Mouse (Mus musculus): ENCODE measurements around the gene Gmfg. TPM values are rescaled to one million over a fixed set of nuclear protein-coding genes. Genes with fewer than 3 reads are reported as not detected.

Gmfg gene
- 18.6 and 20.7 TPM in 2 replicates for polyA plus RNA-seq (2012; rRNA removed)

DNA sequence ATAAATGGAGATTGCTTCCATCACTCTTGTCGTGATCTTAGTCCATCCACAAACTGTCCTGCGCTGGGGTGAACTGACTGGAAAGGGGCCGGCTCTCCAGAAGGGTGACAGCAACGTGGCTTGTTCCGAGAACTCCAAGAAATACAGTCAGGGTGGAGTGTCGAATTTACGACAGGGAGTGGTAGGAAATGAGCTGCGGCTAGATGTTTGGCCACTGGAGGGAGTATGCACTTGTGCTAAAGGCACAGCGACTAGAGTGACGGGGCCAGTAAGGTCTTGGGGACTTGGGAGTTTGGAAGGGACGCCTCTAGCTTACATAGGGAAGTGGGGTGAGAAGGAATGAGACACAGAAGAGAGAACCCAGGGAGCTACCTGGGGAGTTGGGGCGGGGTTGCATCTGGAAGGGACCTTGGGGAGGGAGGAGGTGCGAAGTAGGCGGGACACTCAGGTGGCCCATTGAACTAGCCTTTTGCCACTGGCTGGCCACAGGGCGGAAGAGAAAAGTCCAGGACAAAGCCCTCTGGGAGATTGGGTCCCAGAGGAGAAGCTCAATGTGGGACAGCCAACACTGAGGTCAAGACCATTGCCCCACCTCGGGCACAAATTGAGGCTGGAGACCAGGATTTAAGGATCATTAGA, at the start of gene Gmfg:
Gene Gmfg (plus strand): TSS at position 516 of the 639 bp plus-strand sequence.
- peak; percentile 45 for DNase-seq (ENCODE audit: low spot score)

DNA sequence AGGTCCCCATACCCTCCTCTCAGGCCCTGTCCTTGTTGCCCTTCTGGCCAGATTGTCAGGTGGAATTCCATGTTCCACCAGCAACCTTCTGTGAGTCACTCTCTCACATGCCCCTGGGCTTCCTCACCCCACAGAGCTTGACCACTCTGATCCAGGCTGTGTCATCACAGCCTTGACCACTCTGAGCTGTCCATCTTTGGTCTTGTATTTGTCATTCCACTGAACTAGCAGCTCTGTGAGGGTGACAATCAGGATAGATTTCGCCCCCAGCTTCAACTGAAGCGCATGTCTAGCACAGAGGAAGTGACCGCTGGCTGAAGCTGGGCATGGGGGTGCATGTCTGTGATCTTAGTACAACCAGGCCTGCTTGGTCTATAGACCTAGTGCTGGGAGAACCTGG, 46.9 kb upstream of the Gmfg start:
- no peak for DNase-seq (ENCODE audit: low spot score)

DNA sequence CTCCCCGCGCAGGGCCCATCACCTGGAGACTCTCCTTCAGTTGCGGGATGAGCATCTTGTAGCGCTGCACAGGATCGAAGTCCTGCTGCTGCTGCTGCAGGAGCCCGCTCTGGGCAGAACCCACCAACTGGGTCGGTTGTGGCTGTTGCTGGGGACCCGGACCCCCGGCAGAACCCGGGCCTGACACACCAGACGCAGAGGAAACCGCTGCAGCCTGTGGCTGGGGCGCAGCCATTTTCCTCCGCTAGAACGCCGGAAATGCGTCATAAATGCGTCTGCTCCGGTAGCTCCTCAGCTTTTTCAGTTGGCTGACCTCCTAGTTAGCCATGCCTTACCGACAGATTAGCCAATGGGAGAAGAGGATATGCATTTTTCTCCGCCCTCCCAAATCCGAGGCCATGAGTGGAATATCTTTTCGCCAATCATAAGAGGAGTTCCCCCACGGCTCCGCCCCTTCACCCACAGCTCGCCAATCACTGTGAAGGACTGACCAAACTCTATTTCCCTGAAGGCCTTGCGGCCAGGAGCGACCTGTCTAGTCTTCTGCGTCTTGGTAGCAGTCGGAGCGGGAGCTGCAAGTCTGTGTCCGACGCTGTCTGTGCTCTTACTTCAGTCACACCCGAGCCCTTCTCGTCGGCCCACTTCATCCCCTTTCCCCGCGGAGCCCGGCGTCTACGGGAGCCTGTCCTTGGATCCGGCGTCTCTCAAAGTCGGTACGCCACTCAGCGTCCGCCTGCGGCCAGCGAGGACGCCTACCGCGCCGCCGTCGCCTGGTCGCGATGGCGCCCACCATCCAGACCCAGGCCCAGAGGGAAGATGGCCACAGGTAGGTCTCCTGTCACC, 44.6 kb upstream of the Gmfg start, which contains the start of the genes Med29 and Paf1:
Gene Med29 (minus strand): TSS at position 280 of the 843 bp plus-strand sequence.
Gene Paf1 (plus strand): TSS at position 523 of the 843 bp plus-strand sequence.
- DNase-seq (ENCODE audit: low spot score) = peak; percentile 84

DNA sequence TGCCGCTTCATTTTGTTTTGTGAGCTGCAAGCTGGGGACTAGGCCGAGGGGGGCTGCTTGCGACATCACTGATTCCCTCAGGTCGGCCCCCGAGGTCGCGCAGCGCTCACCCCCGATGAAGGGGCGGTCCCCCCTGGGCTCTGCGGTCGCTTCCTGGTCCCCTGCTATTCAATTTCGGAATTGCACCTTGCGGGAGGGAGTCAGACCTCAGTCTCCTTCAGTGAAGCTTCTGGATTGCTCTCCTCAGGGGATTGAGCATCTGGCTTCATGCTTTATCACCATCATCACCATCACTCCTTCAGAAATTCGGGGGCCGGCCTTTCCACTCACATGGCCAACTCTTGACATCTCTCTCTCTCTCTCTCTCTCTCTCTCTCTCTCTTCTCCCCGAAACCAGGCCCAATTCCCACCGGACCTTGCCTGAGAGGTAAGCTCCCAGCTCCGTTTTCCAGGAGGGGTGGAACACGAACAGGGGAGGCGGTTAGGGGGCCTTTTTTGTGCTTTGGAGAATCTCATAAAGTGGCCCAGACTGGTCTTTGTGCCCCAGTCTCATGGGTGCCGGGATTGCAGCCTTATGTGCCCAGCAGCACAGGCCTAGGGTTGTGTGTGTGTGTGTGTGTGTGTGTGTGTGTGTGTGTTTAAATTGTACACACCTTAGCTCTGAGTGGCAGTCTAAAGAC, 43.8 kb upstream of the Gmfg start:
- DNase-seq (ENCODE audit: low spot score) = no peak

DNA sequence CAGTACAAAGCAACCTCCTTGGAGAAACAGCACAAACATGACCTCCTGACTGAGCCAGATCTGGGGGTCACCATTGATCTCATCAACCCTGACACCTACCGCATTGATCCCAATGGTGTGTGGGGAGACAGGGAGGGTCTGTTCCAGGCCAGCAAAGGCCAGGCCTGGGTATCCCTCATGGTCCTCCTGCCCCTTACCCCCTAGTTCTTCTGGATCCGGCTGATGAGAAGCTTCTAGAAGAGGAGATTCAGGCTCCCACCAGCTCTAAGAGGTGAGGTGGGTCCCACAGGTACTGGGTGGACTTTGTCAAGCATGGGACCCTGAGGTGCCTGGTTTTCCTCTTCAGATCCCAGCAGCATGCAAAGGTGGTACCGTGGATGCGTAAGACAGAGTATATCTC, 41.8 kb upstream of the Gmfg start:
- DNase-seq (ENCODE audit: low spot score) = no peak

DNA sequence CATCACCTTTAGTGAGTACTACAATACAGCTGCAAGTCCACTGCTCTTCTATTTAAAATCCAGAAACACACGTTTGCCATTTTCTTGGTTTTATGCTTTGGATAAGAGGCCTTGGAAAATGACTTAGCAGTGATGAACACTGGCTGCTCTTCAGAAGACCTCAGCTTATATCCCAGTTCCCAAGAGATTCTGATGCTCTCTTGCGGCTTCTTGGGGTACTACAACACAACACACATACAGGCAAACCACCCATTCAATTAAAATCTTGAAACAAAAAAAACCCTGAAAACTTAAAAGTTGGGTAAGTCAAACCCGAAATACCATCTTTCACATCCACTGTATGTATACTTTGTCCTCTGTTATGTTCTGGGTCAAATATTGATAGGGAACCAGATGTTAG, 39.2 kb upstream of the Gmfg start:
- DNase-seq (ENCODE audit: low spot score) = no peak

DNA sequence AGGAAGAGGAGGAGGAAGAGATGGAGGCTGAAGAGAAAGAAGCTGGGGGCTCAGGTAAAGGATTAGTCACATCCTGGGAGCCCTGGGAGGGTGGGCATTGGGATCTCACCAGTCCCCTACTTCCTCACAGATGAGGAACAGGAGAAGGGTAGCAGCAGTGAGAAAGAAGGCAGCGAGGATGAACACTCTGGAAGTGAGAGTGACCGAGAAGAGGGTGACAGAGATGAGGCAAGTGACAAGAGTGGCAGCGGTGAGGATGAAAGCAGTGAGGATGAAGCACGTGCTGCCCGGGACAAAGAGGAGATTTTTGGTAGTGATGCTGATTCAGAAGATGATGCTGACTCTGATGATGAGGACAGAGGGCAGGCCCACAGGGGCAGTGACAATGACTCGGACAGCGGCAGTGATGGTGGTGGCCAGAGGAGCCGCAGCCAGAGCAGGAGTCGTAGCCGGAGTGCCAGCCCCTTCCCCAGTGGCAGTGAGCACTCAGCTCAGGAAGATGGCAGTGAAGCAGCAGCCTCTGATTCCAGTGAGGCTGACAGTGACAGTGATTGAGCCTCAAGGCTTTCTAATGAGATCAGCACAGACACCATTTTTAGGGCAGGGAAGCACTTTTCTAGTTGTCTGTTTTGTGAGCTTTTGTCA, 38.4 kb upstream of the Gmfg start:
- no peak for DNase-seq (ENCODE audit: low spot score)

DNA sequence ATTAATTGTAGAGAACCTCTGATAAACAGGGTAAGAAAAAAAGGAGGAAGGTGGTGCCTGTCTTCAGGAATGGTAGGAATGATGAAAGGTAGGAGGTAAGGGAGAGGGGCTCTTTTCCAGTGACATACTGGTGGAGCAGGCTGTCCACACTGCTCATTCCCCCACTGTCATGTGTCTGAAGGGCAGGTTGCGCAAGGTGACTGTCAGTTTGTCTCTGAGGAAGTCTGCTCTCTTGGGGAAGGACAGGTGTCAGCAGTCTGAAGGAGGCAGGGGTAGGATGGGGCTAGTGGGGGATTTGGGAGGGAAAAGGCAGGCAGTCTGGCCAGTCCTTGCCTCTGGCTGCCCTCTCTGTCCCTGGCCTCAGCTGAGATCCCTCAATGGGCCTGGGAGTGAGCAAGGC, 36.2 kb upstream of the Gmfg start:
- no peak for DNase-seq (ENCODE audit: low spot score)

DNA sequence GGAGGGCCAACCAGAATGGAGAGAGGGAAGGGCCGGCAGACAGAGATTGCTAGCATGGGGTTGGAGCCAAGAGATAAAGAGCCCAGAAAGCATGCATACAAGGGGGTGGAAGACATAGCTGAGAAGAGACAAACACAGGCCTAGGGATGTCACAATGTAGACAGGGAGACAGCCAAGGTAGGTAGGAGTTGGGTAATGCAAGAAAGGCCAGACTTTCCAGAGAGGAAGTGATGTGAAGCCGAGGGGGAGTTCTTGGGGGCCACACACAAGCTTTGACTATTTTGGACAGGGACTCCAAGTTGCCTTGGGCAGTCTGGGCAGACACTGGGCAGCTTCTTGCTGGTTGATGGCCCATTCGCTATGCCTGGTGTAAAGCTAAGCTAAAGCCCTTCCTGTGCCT, 35.3 kb upstream of the Gmfg start:
- DNase-seq (ENCODE audit: low spot score) = no peak

DNA sequence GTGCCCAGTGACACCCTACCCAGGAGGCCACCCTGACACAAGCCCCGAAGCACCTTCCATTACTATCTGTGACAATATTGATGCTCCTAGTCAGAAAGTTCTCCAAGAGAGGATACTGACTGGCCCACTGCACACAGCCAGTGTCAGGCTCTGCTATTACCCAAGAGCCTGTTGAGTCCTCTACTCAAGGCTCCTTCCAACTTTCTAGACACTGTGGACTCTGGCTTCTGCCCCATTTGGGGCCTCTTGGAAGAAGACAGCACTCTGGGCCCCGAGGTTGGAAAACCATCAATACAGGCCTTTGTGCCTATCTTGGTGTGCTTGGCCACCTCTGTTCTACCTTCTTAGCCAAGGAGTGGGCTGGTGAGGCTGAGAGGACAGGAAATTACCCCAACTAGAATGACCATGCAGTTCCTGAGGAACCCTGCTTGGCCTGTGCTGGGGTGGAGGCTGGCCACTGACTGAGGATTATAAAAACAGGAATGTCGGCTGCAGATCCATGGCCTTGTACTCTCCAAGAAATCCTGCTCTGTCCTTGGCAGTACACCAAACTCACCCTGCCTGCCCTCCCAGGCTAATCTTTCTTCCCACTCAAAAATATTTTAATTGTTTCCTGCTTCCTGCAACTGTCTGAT, 26.3 kb upstream of the Gmfg start:
- DNase-seq (ENCODE audit: low spot score) = no peak

DNA sequence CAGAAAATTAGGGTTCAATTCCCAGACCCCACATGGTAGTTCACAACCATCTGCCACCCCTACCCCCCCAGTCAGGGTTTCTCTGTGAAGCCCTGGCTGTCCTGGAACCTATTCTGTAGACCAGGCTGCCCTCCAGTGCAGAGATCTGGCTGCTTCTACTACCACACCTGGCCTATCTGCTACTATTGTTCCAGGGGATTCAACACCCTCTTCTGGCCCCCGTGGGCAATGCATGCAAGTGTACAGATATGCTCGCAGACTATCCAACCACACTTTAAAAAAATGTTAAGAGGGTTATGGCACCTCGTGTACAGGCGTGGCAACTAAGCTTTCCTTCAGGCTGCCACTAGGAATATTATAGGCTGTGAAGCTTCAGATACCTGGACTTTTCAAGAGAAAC, 24.4 kb upstream of the Gmfg start:
- no peak for DNase-seq (ENCODE audit: low spot score)

DNA sequence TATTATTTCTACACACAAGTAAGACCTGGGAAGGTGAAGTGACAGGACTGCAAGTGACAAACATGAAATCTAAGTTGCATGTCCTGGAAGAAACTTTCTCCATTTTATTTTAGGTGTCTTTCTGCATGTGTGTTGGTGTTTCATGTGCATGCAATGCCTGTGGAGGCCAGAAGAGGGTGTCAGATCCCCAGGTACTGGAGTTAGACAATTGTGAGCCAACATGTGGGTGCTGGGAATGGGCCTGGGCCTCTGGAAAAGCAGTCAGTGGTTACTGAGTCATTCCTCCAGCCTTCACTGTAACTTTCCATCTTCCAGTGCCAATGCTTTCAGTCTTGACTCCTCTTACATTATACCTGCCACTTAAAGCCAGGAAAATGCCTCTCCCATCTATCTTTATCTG, 19.9 kb upstream of the Gmfg start:
- no peak for DNase-seq (ENCODE audit: low spot score)

DNA sequence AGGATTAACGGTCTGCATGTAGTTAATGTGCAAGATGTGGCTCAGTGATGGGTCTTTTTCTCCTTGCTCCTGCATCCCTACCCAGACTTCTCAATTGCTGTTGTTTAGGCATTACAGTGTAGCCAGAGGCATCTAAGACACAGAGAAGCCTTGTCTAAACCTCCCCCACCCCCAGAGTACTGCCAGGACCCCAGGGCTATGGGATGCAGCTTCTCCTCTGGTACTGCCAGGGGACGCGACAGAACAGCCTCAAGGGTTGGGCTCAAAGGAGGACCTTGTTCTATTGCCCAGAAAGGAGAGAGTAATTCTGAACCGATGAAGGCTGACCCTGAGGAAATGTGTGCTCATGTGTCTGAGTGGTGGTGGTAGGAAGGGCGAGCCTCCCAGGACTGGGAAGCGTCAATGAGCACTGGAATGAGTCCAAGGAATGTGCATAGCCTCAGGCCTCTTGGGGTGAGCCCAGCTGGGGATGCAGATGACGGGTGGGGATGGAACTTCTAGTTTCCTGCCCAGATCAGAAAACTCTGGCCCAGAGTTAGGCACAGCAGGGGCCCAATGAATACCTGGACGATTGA, 19.1 kb upstream of the Gmfg start:
- no peak for DNase-seq (ENCODE audit: low spot score)

DNA sequence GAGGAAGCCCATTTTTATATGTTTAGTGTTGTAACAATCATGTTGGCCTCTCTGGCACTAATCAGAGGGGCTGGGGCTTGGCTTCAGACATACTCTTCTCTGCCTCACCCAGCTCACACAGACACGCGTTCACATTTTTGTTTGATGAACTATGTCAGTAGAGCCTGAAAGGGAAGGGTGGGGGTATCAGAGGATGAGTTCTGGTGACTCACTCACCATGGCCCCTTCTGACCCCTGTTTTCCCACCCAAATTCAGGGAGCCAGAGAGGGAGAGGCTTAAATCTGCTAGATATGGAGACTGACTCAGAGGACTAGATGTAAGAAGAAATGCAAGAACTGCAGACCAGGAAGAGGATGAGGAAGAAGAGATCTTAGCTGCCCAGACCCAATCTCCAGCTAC, 17.8 kb upstream of the Gmfg start:
- no peak for DNase-seq (ENCODE audit: low spot score)

DNA sequence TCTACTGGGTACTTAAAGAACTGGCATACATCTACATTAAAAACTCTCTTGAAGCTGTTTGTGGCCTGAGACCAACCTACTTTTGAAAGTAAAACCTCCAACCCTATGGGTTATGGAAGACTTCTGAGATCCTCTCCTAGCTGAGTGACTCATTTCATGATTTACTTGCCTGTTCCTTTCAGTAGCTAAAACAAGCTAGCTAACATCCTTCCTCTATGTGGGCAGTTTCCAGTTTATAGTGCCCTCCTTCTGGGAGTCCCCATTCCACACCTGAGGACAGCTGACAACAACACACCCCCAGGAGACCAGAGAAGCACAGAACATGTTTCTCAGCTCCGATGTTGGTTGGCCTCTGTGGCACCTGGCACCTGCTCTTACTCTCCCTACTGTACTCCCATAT, 14.2 kb upstream of the Gmfg start:
- no peak for DNase-seq (ENCODE audit: low spot score)

DNA sequence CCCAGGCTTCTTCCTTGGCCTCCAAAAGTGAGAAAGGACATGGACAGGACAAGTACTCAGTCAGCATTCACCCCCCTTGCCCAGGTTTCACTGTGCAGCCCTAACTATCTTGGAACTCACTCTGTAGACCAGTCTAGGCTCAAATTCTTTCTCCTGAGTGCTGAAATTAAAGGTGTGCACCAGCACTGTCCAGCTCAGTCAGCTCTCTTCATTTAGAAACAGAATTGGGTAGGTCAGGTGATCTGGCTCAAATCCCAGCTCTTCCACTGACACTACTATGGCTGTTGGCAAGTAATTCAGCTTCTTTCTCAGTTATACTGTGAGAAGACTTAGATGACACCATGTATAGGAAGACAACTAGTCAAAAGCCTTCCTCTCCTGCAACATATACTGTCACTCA, 9.5 kb upstream of the Gmfg start:
- DNase-seq (ENCODE audit: low spot score) = no peak

DNA sequence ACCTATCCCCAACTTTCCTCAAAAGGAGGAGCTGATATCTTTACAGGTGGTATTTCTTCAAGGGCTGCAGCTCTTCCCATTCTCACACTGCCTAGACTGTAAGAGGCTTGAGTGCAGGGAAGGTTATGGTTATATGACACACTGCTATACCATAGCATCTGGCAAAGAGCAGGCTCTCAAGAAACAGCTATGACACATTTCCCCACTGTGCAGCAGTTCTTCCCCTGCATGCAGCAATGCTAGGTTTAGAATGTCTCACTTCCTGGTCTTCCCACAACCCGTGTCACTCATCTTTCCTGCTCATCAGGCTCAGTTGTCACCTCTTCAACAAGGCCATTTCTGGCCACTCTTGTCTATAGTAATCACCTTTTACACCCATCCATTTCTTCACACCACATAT, 6.7 kb upstream of the Gmfg start:
- DNase-seq (ENCODE audit: low spot score) = no peak

DNA sequence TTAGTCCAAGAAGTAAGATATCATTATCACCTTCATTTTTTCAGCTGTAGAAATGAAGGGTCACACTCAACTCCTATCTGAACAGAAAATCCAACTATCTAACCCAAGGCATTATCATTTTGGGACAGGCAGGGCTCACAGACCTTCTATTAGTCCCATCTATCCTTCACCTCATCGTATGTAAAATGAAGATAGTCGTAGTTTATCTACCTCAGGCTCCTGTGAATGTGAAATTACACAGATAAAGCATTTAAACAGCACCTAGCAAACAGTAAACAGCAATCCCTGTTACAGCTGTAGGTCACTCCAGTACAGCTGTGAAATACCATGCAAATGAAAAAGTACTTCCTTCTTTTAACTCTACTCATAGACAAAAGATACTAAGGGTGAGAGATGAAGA, 5.0 kb upstream of the Gmfg start:
- DNase-seq (ENCODE audit: low spot score) = no peak

DNA sequence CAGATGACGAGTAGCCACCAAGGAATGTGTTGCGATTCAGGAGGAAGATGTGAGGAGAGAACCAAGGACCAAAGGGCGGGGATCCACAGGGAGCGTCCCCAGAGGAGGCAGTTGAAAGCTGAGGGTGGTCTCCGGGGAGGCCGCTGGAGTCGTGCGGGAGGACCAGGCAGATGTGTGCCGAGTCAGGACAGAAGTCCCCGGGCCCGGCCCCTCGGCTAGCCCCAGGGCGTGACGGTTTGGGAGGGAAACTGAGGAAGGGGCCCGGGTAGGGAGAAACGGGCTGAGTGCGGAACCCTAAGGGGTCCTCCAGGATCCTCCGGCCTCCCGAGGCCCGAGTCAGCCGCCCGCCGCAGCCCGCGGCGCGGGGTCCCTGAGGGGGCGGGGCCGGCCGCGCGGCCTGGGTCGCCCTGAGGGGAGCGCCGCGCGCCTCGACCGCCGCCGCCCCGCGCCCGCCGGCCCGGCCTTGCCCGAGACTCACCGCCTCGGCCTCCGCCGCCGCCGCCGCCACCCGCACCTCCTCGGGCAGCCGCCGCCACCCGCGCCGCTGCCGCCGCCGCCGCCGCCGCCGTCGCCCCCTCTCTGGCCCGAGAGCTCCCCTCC, 1.5 kb upstream of the Gmfg start:
- DNase-seq (ENCODE audit: low spot score) = no peak

DNA sequence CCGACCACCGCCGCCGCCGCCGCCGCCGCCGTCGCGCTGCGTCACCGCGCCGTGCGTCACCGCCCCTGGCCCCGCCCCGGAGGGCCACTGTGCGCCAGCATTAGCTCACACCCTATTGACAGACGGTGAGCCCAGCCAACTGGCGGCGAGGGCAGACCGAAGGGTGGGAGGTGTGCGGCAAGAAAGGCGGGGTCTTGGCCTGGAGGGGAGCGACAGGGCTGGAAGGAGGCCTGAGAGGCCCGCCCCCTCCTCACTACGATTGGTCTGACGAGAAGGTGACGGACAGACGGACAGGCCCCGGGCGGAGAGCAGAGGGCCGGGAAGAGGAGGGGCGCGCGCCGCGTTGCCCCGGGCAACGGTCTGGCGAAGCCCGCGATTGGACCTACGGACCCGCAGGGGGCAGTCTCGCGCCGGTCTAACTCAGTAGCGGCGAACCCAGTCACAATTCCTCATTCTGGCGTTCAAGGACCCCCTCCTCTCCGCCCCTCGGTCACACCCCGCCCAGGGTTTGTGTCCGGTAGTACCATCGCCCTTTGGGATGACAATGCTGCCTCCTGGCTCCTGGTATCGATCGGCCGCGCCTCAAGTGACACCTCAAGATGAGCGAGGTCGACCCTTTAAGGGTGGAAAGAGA, 859 bp upstream of the Gmfg start:
- peak; percentile 98 for DNase-seq (ENCODE audit: low spot score)

DNA sequence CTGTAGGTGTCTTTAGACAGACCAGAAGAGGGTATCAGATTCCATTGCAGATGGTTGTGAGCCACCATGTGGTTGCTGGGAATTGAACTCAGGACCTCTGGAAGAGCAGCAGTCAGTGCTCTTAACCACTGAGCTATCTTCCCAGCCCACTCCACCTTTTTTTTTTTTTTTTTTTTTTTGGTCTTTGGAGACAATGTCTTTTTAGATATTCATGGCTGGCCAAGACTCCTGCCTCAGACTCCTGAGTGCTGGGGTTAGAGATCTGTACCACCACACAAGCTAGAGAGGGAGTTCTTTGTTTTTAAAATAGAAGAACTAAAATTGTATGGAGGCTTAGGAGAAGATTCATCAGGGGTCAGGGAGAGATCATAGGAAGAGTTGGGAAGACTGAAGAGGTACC, 717 bp downstream of the Gmfg start:
- DNase-seq (ENCODE audit: low spot score) = no peak
